Mouse (Mus musculus): ENCODE data around the gene Msi2.

Msi2 gene

DNA sequence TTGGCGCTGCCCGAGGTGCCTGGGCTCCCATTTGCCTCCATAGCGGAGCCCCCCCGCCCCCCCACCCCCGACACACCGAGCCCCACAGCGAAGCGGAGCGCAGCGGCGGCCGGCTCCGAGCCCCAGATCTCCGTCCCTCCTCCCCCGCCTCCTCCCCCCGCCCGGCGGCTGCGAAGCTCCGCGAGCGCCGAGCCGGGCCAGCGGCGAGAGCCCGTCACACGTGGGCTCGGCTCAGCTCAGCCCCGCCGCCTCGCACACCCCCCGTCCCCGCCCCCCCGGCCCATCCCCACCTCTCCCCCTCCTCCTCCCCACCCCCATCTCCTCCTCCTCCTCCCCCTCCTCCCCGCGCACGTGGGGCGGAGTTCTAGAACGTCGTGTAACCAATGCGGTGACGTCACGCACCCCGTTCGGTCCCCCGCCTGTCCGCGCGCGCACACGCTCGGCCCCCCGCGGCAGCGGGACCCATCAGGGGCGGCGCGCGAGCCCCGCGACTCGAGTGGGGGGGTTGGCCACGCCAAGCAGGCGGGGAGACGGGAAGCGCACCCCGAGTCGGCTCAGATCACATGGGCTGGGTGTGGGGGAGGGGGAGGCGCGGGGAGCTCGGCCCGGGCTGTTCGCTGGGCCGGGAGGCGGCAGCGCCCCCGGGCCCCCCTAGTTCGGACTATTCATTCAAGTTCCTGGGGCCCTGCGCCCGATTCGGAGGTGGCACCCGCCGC lies at the start of gene Msi2:
Gene Msi2, minus strand, starts transcription at position 464 of the 716 bp plus-strand sequence.
- in situ Hi-C loops (cut with MseI, MboI) = no loop called here

DNA sequence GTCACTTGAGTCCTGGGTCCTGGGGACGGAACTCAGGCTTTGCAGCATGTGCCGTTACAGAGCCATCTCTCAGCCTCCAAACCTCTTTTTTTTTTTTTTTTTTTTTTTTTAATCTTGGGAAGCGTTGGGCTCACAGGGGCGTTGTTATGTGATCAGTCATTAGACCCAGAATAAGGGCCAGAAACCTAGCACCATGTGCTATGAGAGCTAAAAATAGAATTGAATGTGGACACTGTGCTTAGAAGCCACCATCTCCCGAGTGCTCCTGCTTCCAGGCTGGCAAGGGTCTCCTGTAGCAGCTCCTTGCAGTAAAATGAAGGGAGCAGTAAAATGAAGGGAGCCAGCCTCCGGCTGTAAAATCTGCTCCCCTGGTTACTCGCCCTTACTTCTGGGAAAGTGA lies 47.3 kb upstream of the Msi2 start:
- in situ Hi-C loops (cut with MseI, MboI) = no loop called here

DNA sequence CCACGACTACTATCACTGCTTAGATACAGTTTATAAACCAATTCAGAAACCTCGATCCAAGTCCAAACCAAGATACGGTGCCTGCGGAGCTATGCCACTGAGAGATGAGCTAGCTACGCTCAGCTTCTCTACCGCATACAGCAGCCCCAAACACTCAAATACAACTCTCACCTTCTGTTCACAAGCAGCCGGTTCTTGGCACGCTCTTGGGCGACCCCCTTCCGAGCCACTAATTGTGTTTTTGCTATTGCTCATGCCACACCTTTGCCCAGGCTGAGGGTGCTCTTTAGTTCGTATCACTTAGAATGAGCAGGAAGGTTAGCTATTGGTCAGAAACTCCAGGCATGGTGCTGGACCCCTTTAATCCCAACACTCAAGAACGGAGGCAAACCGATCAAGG lies 45.1 kb upstream of the Msi2 start:
- in situ Hi-C loops (cut with MseI, MboI) = no loop called here

DNA sequence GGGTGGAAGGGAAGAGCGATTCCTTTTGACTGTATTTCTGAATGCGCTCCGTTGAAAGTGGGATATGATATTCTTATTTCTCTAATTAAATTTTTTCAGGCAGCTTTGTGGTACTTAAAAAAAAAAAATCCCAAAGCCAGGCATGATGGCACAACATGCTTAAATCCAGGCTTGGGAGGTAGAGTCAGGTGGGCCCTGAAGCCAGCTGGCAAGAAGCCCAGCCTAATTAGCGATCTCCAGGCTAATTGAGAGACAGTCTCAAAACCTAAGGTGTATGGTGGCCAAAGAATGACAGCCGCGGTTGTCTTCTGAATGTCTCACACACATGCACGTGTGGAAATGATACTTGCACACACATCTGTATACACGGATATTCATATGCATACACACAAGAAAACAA lies 41.2 kb upstream of the Msi2 start:
- in situ Hi-C loops (cut with MseI, MboI) = no loop called here

DNA sequence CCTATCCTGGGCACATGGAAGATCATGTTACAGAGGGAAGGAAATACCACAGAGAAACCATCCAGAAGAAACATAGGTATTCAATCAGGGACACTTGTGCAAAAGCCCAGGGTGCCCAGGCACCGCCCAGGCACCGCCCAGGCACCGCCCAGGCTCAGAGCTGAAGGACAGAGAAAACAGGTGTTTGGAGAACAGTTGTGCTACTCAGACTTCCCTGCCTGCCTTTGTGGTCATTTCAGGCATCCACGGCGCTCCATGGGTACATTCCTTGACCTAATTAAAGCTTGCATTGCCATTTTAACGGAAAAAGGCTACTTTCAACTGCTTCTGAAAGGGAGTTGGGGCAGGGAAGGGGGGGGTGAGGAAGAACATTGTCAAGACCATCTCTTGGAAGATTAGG lies 40.1 kb upstream of the Msi2 start:
- in situ Hi-C loops (cut with MseI, MboI) = no loop called here

DNA sequence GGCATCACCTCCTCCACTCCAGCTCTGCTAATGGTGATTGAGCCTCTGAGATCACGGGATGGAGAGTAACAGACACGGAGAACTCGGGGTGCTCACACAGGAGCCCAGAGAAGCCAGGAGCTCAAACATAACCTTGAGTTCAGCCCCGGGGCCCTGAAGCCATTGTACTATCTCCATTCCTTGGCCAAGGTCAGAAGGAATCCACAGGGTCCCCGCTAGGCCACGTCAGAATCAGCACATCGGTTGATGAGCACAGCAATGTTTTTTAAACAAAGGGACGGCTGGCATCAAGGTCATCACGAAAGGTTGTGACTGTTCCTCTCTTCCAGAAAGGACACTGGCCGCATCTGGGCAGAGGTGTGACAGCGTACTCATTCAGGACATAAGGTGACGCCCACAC lies 27.0 kb upstream of the Msi2 start:
- in situ Hi-C loops (cut with MseI, MboI) = no loop called here

DNA sequence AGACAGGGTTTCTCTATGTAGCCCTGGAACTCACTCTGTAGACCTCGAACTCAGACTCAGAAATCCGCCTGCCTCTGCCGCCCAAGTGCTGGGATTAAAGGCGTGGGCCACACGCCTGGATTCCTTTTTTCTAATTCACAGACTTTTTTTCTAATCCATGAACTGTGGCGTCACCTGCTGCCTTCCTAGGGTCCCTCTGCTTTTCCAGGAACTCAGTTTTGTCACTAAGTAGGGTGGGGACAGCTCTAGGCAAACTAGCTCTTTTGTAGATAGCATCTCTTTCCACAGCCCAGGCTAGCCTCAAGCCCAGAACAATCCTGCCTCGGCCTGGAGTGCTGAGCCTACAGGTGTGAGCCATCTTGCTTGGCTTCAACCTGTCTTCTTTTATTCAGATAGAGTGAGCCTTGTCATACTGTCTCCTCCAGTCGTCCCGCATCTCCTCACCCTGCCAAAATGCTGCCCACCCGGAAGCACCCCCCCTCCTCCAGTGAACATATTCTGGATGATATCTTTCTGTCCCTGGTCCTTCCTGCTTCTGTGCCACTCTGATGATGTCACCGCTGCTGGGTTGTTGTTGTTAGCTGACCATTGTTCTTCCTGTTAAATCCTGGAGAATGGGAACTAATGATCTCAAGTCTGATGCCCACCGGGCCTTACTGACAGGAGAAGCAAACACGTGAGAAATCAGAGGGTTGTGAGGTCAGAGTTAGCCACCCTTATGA lies 21.4 kb upstream of the Msi2 start:
- in situ Hi-C loops (cut with MseI, MboI) = no loop called here

DNA sequence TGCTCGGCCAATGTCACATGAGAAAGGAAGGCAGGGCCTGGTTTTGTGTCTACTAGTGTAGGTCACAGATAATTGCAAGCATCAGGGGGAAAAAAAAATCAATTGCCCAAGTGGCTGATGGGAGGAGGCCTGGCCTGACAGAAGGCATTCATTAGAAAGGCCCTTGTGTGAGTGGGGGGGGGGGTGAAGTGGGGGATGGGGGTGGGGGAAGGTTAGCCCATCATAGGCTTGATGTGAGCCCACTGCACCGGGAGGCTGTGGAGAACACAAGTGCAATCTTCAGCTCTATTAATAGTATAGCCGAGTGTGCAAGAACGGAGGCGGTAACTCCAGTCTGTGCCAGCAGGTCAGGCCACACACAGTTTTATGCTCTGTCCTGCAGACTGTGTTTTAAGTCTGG lies 11.1 kb upstream of the Msi2 start:
- in situ Hi-C loops (cut with MseI, MboI) = no loop called here

DNA sequence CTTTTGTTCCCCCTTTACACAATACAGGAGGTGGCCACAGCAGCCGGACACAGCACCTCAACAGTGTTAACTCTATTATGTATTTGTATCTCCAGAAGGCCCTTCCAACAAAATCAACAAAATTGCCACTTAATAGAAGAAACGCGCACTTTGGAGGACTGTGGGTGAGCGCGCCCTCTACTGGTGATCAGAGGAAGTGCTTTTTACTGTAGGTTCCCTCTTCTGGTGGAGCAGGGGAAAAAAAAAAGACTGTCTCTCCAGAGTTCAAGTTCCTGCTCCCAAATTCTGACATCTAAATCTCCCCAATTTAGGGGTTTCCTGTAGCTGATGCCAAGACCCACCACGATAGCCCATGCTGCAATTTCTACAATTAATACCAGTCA lies 10.2 kb upstream of the Msi2 start:
- in situ Hi-C loops (cut with MseI, MboI) = no loop called here

DNA sequence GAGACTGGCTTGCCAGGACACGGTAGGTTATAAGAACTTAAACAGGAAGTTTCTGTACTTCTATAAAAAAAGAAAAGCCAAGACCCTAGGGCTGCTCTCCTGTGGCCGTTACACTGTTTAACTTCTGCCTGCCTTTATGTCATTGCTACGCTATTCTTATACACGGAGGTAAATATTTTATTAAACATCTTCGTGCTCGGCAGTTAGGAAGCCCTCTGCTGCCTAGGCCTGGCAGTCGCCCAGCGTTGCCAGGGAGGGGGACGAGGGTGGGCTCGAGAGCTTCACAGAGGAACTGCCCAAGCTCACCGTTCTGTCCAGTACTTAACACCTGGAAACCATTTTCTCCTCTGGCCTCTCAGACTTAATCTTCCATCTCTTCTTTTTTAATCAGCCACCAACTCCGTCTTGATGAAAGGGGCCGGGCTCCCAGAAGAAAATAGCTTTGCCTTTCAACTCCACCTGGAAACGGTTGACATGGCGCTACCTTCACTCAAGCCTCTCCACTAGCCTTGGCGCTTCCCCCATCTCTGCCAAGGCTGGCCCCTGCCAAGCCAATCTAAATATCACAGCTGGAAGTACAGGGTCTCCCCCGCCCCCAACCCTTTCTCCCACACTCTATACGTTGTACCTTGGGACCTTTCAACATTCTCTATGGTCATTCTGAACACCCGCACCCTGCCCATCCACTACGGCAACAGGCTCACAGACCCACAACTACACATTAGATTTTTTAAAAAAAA lies 9.6 kb upstream of the Msi2 start:
- in situ Hi-C loops (cut with MseI, MboI) = no loop called here

DNA sequence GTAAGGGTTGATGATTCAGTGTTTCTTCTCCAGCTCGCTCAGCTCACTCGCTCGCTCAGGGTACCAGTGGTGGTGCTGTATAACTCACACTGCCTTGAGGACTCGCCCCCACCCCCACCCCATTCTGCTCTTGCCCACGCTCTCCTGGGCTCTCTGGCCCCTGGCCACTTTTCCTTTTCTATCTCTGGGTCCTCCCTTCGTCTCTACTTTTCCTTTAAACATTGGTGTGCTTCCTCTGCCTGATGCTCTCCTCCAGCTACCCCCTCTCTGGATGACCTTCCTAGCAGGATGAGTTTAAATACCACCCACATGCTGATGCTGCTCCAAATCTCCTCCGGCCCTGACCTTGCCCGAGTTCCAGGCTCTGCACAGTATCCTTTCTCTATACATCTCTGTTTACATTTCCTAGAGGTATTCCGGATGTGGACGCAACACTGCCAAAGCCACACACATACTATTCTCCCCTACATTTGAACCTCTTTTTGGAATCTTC lies 2.9 kb upstream of the Msi2 start:
- in situ Hi-C loops (cut with MseI, MboI) = no loop called here

DNA sequence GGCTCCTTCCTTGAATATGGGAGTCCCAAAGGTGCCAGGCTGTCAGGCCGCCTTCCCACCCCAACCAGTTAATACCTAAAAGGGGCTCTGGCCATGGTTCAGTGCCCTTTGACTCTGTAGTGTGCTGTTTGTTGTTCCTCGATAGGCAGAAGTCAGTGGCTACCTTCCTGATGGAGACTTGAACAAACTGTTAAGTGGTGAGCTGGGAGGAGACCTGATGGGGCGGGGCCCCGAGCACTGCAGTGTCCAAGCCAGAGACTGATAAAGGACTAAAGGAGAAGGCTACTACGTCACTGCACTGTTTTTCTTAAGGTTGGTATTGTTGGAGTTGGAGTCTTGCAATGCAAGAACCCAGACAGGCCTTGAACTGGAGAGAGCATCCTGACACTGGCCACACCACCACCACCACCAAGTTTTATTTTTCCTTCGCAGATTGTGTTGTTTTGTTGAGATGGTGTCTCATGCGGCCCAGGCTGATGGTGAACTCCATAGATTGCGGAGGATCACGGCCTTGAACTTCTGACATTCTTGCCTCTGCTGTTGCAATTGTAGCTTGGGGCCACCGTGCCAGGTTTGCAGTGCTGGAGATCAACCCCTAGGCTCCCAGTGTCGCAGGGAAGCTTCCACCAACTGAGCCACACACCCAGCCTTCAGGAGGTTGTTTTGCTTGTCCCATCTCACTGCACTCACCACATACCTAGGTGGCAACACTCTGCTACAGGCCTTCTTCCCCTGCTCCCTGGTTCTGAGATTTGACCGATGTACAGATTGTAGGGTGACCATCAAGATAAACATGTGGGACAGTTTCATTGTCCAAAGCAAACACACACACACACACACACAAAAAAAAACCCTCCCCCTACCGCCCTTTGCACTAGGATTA lies 2.2 kb upstream of the Msi2 start:
- in situ Hi-C loops (cut with MseI, MboI) = no loop called here

DNA sequence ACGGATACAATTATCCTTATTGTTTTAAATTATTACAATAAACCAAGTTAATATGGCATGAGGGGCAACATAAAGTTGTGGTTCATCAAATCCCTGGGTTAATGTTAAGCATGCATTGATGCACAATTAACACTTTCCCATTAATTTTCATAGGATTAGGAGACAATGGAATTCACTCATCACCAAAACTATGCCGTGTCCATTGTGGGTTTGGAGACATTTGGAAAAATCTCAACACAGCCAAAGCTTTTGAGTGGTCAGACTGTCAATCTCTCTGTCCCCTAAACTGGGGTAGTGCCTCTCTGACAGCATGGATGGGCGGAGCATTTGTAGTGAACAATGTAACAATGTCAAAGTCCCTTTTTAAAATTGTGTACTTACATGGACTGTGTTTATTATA lies 1.3 kb upstream of the Msi2 start:
- in situ Hi-C loops (cut with MseI, MboI) = no loop called here

DNA sequence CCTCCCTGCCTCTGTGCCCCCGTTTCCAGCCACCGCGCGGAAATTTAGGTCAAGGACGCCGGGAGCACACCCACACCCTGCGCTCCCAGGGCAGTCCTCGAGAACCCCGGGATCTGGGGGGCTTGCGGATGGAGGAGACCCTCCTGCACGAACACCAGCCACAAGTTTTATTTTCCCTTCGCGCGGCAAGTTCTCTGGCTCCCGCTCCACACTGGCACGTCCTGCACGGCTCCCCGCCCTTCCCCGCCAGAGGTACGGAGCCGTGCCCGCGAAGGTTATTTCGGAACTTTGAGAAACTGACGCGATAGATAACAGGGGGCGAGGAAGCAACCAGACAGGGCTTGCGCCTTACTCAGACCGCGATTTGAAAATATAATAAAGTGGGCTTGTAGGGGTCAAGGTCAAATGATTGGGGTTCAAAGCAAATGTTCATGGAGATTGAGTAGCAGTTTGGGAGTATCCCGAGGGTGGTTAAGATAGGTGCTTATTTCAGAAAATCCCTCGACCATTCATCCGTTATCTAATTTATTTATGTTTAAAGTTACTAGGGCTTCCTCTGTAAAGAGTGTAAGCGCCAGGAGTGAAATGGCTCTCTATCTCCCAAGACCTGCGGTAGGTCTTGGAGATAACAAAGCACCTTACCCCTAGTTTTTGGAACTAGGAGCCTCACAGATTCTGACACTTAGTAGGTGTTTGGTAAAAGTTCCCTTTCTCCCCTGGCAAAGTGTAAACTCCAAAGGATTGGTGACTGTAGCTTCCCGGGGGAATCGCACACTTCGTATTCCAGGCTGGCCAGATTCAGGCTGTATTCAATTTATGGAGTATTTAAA lies 668 bp upstream of the Msi2 start:
- in situ Hi-C loops (cut with MseI, MboI) = no loop called here

DNA sequence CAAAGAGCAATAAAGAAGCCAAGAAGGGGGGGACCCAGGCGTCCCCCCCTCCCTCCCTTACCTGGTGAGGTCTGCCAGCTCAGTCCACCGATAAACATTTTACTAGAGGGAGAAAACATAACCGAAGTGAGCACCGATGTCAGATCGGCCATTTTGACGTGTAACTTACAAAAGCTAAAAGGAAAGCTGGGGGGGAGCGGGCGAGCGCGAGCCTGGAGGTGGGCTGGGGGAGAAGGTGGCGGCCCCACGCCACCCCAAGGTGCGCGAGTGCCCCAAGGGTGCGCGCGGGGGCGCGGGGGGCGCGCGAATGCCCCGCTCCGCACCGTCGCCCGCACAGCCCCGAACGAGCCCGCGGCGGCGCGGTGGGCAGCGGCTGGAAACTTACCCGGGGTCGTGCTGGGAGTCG lies 666 bp downstream of the Msi2 start:
- in situ Hi-C loops (cut with MseI, MboI) = no loop called here

DNA sequence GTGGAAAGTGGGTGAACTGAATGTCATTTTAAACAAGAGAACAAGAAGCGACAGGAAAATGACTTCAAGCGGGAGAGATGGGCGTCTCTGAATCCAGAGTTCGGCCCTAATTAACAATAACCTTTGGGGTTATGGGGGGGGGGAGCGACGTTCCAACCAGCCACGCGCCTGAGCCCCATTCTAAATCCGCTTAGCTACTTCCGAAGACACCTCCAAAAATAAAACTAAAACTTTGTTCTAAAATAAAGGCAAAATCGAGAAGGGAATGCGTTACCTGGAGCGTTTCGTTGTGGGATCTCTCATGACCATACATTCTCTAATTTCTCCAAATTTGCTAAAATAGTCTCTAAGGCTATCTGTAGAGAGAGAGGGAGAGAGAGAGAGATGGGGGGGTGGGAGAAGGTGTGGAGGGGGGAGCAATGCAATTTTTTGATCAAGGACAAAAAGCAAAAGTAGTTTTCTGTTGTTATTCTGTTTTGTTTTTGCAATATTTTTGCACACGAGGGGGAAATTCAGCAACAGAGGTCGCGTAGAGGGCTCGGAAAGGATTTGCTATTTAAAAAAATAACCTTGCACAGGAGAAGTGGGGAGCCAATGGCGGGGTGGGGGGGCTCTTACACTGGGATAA lies 1.2 kb downstream of the Msi2 start:
- in situ Hi-C loops (cut with MseI, MboI) = no loop called here

DNA sequence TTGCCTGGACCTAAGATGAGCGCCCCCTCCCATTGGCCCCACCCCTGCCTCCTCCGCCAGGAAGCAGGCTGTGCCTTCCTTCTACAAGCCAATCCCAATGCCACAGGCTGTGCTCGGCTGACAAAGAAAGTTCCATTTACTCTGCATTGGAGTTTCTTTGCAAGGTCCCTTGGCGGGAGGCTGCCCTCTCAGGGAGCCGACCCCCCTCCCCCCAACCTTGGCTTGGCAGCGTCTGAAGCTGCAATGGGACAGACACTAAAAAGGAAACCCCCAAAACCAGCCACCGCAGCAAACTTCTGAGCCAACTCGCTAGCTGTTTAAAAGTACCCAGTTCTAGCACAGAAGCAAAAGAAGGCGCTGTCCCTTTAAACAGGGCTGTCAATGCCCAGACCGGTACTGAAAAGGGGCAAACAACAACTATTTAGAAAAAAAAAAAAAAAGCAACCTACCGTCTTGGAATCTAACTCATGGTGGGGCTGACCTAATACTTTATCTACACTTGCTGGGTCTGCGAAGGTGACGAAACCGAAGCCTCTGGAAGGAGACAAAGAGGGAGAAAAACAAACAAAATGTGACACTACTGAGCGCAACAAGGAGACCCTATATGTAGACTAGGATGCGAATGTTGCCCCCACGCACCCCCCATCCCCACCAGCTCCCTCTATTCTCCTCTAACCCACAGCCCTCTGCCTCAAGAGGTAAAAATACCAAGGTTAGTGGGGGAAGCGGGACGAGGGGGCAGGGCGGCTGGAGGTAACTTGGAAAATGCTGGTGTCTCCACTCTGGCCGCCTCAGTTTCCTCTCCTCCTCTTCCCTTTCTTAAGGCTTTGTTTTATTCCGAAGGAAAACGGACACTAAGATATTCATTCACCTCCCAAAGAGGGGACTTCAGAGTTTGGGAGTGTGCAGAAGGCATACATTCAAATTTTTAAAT lies 2.0 kb downstream of the Msi2 start:
- in situ Hi-C loops (cut with MseI, MboI) = no loop called here

DNA sequence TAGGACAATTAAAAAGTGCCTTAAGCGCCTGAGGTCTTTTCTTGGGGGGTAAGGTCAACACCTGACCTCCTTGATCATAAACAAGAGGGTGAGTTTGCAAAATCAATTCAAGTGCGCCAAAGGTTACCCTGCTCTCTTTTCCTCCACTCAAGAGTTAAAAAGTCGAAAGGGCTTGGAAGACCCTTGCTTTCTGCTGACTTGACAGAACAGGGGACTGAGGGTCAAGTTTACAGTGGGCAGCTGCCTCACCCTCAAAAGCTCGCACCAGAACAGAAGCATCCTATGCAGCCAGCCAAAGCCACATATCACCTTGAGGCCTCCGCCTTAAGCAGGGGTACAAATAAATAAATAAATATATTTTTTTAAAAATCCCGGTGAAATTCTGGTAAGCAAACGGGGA lies 3.0 kb downstream of the Msi2 start:
- in situ Hi-C loops (cut with MseI, MboI) = no loop called here

DNA sequence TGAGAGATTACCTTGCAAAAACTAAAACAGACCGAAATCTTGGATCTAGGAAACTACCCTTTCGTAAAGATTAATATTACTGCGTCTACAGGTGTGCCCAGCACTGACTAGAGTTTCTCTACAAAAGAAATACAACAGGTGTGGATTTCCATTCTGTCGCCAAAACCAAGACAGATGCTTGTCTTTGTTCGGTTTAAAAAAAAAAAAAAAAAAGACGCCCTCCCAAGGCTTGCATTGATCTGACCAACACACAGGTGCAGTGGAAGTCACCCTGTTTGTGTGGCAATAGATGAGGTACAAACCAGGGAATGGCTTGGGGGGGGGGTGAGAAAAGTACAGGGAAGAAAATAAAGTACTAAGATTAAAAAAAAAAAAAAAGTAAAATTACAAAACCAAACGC lies 4.2 kb downstream of the Msi2 start:
- in situ Hi-C loops (cut with MseI, MboI) = no loop called here

All from mouse trophoblast stem cell (cell line).